Mouse (Mus musculus) liver, adult (tissue): ENCODE measurements around the gene Ndufa13.

Source experiments
- GATA4 ChIP-seq: IDR thresholded peaks from 2 replicates; pipeline ENCODE4 v1.6.1; 2014; ENCODE audit warnings: mild to moderate bottlenecking, low read length; ENCODE audit not compliant: insufficient replicate concordance

The Ndufa13 gene

DNA sequence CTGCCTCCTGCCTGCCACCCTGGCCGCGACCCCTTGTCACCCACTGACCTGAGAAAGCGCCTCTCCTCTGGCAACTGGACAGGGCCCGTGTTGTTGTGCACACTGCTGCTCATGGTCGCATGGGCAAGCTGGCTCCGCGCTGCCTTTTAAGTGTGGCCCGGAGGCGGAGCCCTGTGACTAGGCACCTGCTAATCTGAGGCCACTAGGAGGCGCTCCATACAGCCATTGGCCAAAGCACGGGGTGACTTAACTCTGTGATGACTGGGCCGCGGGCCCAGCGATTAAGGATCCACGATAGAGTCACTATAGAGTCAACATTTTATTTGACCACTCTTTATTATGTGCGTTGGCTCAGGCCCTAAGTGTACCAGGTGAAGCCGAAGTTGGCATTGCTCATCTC, 8.5 kb downstream of the Ndufa13 start:
- TF ChIP-seq GATA4 = no peak

DNA sequence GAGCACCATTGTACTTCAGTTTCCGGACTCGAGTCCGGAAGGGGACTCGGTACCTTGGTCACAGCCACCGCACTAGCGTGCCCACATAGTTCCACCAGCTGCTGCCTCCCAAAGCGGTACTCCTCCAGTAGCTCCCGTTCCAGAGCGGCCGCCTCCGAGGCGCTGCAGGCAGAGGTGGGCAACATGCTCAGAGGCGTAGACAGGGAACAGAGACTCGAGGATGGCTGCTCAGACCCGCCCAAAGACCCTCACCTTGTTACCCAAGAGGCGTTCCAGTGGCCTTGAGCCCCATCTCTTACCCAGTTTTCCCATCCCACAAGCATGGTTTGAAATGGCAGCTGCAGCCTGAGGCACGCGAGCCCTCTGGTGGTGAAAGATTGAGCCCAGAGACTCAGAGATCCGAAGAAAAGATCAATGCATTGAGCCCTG, 11.5 kb downstream of the Ndufa13 start:
- no peak for TF ChIP-seq GATA4

DNA sequence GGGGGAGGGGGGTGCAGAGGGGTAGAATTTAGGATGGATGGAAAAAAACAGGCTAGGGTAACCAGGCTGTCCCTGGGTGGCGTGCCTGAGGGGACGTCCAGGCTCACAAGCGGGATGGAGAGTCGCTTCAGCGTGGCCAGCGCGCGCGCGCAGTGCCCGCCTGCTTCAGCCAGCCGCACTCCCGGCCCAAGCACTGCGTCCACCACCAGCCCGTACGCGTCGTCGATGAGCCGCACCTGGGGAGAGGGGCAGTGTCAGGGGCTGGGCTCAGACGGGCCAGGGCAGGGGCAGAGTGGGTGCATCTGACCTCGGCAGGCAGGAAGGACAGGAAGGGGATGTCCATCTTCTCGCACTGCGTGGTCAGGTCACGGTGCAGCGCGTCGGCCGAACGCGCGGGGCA, 13.5 kb downstream of the Ndufa13 start:
- no peak for TF ChIP-seq GATA4

DNA sequence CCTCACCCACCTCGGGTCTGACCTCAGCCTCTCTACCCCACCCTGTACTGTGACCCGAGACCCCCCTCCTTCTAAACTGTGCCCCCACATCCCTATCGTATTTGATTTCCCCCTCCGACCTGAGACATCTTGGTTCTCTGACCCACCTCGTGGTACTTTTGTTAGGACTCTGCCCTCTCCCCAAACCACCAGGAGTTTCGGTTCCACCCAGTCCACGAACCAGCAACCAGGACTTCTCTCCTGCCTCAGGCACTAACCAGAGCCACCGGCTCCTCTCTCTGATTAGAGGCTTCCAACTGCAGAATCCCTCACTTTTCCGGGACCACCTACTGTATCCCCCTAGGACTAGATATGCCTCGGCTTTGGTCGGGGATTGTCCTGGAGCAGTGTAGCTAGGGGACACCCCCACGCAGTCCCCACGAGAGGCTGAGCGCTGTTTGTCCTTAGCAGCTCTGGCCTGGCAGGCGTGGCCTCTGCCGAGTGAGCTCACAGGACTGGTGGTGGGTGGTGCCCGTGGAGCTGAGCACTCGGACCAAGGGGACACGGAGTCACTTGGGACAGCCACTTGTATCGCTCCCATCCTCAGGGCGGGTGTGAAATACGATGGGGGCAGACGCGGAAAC, 14.0 kb downstream of the Ndufa13 start:
- TF ChIP-seq GATA4 = no peak

DNA sequence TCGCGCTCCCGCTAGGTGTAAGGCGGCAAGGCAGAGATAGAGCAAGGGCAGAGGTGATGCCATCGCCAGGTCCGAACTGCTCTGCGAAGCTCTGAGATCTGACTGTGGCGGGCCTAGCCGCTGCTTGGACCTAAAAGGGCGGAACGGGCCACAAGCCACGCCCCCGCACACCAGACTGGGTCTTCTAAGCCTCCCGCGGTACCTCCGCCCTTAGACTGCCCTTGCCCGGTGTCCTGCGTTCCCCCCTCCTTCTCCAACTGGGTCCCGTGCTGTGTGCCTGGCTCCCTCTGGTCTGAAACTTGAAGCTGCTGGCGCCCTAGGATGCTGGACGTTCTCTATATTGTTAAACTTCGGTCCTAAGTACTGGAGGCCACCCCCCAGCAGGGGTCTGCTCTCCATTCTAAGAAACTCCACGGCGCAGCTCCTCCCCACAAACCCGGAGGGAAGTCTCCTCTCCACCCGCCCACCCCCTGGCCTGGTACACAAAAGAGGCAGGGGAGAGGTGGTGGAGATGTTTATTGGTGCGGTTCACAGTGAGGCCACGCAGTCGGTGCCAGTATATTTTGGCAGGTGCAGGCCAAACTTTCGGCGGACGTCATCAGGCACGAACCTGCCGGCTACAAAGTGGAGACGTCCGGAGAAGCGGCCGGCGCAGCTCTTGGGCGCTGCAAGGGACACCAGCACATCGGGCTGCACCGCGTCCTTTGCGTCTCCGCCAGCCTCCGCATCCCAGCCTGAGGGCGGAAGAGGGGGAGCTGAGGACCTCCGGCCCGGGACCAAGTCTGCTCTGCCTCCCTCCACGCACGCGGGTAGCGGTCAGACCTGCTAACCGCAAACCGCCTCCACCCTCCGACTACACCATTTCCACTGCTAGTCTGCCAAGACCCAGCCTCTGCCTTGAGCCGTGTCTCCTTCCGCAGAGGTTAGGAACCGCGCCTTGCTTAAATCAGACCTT, 14.8 kb downstream of the Ndufa13 start, which contains the start of gene Cilp2:
TSS of gene Cilp2 (minus strand) at position 399 of the 955 bp plus-strand sequence.
- no peak for TF ChIP-seq GATA4

DNA sequence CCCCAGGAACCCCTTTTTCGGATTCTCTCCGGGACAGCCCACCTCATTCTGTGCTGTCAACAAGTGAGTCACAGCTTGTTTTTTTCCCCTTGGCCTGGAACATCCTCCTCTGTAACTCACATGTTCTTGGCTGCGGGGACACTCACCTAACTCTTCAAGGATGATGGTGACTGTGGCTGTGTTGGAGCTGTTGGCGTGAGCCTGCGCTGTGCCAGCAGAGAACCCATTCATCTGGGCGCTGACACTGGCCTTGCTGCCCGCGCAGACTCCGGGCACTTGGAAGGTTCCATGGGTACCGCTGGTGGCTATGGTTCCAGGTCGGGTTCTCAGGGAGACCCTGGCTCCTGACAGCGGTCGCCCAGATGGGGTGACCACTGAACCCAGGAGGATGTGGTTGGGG, 18.2 kb downstream of the Ndufa13 start:
- TF ChIP-seq GATA4 = no peak

DNA sequence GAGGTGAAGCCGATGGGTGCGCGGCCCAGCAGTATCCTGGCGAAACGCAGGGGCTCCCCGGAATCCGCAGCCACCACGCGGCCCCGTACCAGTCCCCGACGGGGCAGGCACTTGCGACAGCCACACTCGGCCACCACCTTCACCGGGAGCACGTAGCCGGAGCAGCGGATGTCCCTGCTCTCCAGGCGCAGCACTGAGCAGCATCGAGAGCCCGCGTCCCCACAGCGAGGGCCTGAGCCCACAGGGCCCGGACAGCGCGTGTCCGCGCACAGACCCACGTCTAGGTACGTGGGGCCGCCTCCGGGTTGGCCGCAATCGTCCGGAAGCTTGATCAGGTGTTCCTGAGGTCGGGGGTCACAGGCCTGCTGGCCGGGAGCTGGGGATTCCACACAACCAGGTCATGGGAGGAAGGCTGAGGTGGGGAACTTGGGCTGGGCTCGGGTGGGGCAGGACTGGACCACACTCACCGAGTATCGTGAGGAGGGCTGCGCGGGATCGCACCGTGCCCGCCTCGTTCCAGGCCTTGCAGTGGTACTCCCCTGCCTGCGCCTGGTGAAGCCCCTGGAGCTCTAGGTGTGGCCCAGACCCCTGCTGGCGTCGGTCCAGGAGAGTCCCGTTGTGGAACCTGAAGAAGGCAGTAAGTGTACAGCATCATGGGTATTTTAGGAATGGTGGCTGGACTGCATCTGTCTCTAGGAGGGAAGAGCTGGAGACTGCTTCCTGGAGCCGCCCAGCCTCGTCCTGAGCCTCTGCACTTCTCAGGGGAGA, 19.3 kb downstream of the Ndufa13 start:
- no peak for TF ChIP-seq GATA4

DNA sequence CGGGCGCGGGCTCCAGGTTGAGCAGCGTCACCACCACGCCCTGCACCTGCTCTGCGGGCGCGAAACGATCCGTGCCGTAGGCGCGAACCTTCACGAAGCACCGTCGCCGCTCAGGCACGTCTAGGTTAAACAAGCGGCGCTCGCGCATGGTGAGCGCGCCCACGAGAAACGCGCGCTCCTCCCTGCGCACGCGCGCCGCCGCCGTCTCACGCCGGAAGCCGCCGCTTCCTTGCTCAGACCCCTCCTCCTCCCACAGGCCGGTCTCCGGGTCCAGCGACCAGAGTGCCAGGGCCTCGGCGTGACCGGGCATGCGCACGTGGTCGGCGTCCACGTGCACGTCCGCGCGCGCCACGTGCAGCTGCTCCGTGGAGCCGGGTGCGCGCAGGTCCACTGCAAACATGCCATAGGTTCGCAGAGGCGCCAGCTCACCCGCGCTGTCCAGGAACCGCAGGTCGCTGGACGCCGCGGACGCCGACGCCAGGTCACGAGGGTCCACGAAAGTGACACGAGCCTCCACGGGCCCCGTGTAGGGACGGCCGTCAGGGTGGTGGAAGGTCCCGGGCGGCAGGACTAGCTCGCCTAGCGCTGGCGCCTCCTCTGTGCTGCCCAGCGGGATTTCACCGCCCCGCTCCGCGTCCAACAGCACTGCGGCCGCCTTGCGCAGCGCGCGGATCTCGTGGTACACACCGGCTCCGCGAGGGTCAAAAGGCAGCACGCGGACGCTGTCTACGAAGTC, 20.2 kb downstream of the Ndufa13 start:
- no peak for TF ChIP-seq GATA4

DNA sequence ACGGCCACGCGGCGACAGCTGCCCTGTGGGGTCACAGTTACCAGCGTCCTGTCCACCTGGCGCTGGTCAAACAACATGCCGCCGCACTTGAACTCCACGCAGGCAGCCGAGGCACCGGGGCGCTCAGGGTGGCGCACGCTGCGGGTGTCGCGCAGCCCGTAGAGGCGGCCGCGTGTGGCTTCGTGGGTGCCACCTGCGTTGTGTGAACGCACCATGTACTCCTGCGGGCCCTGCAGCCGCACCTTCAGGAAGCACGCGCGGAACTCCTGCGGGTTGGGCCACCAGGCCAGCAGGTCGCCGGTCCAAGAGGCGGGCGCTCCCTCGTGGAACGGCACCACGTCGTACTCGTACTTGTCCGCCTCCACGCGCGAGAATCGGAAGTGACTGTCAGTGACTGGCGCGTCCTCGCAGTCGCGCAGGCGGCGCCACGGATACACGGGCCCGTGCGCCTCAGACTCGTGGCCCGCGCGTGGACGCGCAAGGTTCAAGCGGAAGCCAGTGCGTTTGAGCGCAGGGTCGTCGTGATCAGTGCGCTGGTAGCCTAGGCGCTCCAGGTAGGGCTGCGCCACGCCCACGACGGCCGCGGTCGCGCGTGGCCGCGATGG, 21.0 kb downstream of the Ndufa13 start:
- no peak for TF ChIP-seq GATA4

DNA sequence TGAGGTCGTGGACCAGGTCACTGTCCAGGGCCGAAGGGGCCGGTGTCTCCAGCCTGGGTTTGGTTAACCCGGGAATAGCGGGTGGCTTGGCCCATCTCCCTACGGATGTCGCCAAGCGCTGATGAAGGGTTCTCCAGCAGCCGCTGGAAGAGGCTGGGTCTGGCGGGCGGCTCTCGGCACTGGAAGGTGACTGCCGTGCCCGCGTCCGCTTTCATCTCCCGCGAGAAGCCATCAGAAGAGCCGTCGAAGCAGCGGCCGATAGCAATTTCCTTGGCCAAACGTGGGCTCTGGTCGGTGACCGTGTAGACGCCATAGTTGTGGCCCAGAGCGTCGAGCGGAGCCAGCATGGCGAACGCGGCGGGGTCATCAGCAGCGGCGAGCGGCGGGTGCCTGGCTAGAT, 21.5 kb downstream of the Ndufa13 start:
- no peak for TF ChIP-seq GATA4

DNA sequence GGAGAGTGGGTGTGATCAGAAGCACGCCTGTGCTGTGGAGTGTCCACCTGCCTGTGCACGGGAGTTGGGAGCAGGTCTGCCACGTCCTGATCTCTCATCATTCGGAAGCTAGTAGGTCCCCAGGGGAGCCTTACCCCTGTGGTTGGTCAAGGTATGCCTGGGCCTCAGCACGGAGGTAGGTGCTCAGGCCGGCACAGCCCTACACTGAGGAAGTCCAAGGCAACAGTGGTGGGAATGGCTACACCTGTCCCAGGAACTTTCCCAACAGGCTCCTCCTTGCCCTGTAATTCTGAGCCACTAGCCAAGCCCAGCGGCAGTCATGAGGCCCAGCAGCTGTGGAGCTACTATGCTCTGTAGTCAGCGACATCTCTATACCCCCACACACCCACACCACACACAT, 22.7 kb downstream of the Ndufa13 start:
- TF ChIP-seq GATA4 = no peak

DNA sequence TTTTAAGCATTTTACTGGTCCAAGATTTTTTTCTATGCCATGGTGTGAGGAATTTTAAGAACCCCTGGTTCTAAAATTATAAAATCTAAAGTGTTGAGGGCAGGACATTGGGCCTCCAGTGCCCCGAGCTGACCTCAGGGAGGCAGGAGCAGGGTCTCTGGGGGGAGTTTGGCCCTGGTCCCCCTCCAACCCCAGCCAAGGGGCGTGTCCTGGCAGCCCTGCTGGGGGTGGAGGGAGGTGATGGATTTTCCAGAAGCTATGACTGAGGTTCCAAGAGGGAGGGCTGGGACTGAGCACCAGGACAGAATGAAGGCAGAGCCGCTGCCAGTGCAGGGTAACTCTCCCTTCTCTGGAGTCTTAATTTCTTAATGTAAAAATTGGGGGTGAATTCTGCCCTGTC, 24.4 kb downstream of the Ndufa13 start:
- no peak for TF ChIP-seq GATA4

DNA sequence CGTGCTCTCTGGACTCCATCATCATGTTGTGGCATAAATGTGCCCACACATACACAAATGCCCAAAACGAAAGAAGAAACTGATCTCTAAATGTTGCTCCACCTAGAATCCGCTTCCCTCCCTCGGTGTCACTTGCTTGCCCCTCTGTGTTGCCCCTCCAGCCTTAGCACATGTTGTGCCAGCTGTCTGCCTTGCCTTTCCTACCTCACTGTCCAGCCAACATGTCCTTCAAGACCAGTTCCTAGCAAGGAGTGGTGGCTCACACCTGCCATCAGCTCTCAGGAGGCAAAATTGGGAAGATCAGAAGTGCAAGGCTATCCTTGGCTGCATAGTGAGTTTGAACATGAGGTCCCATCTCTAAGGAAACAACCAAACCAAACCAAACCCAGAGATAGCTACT, 25.0 kb downstream of the Ndufa13 start:
- TF ChIP-seq GATA4 = no peak

DNA sequence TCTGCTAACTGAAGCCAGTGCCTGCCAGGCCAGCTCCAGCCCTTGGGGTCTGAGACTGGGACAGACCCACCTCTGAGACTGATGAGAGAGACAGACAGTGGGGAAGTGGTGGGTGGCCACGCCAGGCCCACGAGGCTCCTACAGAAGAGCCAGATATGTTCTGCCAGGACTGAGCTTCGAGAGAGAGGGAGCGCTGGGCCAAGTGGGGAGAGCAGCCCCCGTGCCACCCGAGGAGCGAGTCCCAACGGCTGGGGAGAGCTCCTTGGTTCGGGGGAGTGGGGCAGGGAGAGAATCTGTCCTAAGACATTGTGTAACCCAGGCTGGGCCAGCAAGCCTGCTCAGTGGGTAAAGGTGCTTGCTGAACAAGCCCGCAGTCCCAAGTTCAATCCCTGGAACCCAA, 25.4 kb downstream of the Ndufa13 start:
- TF ChIP-seq GATA4 = no peak
